Mouse (Mus musculus): ENCODE data around the gene Proser1.

Gene Proser1

DNA sequence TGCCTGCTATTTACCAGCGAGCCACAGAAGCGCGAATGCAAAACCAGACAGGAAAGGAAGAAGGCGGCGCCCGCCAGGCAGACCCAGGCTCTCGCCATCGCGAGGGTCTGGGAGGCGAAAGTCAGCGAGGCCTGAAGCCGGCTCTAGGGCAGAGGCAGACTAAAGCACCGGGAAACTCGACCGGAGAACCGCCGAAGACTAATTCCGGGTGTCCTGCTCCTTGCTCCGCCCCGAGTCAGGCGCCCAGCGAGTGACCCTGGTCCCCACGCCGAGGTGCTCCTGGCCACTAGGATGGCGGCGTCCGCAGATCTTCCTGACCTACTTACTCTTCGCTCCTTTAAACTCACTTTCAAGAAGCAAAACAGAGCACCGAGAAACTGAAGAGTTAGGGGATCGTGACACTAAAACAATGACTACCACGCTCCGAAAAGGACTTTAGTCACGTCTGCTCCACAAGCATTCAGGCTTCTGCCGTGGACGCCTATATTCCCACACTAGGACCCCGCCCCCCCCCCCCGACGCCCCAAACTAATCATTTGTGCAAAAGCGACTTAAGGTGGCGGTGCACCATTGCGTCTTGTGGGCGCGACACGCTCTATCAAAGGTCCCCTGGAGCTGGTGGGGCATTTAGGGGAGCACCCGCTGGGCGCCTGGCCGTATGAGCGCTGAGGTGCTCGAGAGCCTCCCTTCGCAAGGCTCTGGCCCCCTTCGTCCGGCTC lies at the start of gene Proser1, which contains the start of gene Nhlrc3:
Gene Proser1 (plus strand): TSS at position 621 of the 719 bp plus-strand sequence.
Gene Nhlrc3 (minus strand): TSS at position 287 of the 719 bp plus-strand sequence.
- peak; percentile 96 for DNase-seq (ENCODE audit: low read depth, low spot score)

DNA sequence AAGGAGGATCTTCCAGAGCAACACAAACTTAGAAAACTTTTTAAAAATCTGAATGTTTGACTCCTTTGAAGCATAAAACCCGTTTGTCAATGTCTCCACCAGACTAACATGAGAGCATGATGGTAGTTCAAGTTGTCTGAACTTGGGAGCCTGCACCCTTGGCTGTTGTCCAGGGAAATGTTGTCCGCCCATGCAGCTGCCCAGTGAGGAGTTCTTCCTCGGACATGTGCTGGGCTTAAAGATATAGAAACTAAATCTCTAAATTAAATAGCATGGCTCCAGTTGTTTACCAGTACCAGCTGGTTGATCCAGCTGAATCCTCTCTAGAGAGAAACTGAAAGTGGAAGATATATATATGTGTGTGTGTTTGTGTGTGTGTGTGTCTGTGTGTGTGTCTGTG lies 49.5 kb upstream of the Proser1 start:
- DNase-seq (ENCODE audit: low read depth, low spot score), result no peak

DNA sequence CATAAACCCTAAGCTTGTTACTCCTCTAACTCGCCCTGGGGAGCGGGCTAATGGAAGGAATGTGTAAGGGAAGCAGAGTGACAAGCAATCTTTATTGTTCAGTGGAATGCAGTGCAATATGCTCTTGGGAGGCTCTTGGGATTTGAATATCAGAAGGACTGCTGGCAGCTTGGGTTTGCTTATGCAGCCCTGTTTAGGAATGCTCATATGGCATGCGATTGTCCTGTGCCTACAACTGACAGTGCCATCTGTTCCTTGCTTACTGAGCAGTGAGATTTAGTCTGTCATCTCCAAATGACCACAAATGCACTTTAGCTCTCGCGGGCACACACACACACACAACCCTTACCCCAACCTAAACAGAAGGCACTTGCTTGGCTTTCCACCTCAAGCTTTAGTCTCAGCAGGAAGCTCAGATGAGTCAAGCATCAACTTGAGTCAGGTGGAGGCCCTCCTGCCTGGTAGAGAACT lies 47.4 kb upstream of the Proser1 start:
- no peak for DNase-seq (ENCODE audit: low read depth, low spot score)

DNA sequence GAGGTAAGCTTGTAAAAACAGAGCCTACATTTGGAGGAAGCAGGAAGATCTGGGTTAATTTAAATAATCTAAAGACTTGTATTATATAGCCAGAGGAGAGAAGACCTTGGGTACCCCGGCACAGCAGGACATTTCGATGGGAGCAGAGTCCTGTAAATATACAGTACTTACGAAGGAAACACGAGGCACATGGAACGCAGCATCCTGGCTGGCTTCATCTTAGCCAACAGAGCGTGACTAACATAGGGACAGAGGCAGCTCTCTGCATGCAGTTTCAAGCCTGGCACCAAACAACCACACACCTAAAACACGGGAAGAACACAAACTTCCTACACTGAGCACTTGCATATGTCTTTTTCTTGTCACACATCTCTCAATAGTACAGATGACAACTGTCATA lies 45.8 kb upstream of the Proser1 start:
- DNase-seq (ENCODE audit: low read depth, low spot score), result no peak

DNA sequence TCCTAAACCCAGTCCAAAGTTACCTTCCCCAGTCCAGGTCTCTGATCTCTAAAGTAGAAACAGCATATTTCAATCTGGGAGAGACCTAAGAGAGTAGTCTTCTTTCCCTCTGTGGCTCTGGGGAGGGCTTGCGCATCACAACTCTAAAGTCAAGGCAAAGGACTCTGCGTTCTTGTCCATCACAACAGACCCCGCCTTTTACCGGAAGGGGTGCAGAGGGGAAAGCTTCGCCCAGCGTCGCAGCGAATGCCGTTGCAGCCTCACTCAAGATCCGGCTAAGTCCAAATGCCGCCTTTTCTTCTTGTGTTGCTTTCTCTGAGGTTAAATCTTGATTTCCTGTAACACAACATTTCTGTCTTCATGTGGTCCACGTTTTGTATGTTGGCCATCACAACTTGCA lies 41.8 kb upstream of the Proser1 start:
- no peak for DNase-seq (ENCODE audit: low read depth, low spot score)

DNA sequence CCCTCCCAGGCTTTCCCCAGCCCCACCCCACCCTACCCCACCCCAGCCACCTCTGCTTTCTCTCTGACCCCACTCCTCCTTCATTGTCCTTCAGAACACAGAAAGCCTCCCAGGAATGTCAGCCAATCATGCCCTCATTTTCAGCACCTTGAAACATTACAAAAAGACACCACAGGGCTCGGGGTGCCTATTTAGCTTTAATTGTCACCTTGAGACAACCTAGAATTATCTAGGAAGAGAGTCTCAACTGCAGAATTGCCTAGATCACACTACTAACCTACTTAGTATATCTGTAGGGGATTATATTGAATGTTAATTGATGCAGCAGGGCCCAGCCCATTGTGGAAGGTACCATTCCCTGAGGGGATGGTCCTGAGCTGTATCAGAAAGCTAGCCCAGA lies 40.8 kb upstream of the Proser1 start:
- no peak for DNase-seq (ENCODE audit: low read depth, low spot score)

DNA sequence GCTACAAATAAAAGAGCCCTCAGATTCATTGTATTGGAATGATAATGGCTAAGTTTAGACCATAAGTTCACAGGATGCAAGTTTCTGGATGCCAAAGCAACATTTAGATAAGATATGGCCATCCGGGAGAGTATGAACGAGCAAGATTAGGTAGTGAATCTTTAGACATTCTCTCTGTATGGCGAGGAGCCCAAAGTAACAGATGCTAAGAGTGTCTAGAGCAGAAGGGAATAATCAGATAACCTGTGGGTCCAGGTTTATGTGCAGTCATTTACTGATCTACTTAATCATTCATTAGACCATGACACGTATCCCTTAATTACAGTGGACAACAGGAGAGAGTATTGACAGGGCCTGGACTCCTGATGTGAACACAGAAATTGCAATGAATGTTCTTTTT lies 39.9 kb upstream of the Proser1 start:
- DNase-seq (ENCODE audit: low read depth, low spot score), result no peak

DNA sequence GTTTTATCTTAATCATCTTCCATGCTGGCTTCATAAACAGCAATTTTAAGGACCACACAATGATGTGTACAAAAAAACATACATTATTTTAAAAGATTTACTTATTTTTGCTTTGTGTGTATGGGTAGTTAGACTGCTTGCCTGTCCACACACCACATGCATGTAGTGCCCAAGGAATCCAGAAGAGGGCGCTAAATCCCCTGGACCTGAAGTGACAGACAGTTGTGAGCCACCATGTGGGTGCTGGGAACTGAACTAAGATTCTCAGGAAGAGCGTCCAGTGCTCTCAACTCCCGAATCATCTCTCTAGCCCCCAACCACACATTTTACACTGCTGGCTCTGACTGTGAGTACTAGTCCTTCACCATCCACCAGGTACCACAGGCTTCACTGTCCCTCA lies 28.9 kb upstream of the Proser1 start:
- DNase-seq (ENCODE audit: low read depth, low spot score), result no peak

DNA sequence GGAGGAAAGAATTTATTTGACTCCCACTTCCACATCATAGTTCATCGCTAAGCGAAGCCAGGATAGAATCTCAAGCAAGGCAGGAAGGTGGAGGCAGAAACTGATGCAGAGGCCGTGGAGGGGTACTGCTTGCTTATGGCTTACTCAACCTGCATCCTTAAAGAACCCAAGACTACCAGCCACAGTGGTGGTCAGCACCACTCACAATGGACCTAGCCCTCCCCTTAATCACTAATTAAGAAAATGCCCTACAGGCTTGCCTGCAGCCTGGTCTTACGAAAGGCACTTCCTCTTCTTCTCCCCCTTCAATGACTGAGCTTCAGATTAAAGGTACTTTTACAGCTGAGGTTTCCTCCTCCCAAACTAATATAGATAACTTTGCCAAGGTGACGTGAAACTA lies 26.9 kb upstream of the Proser1 start:
- no peak for DNase-seq (ENCODE audit: low read depth, low spot score)

DNA sequence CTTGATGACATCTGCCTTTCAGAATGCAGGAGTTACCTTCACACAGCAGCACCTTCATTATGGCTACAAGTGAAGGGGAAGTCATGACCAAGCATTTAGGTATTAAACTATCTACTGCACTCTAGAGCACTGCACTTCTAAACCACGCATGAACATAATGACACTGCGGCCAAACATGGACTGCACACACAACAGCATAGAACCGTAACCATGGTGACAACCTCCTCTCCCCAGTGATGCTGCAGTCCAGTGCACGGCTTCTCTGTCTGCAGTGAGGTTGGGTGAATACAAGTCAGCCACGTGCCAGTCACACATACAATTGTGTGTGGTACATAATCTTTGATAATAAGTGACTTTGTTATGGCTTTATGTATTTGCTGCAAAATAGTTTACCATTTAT lies 17.9 kb upstream of the Proser1 start:
- DNase-seq (ENCODE audit: low read depth, low spot score), result no peak

DNA sequence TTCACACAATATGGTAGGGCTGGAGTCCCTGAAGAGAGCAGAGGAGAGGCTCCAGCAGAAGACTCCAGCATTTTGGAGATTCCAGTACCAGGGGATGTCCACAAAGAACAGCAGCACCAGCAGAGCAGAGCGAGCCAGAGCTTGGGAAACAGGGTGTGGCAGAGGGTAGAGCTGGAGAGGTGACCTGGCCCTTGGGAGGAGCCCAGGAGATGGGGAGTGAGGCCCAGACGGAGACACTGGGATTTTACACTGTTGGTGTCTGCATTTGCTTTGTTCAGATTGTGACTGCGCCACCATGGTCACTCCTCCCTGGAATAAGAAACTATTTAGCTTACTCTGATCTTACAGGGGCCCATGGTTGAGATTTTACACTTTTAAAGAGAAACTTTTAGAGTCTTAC lies 16.7 kb upstream of the Proser1 start:
- no peak for DNase-seq (ENCODE audit: low read depth, low spot score)

DNA sequence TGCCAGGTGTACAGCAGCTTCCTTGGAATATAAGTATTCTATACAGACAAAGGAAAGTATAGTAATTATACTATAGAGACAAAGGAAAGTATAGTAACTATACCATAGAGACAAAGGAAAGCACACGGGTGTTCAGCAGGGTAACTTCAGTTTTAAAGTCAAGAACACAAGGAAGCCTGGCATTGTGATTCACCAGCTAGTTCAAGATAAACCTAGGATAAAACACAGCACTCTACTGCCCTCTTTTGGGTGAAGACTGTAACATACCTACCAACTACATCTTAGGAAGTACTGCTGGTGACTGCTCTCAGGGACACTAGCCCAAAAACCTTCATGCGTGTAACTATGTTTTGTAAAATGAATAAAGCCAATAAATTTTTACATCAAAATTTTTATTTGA lies 15.3 kb upstream of the Proser1 start:
- DNase-seq (ENCODE audit: low read depth, low spot score), result peak; percentile 62

DNA sequence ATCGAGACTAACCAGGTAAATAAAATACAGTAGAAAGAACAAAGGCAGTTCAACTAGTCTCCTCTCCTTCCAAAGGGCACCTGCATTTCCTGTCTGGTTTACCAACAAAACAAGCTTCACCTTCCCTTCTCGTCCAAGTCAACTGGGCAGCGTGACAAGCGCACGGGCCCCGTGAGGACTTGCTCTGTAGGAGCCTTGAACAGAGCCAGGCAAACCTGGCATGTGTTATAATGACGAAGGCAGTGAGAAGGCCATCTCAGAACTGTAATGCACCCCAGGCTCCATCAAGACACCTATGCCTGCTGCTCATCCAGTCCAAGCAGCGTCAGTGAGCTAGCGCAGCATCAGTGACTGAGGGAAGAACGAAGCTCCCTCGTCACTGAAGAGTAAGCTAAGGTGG lies 12.8 kb upstream of the Proser1 start:
- DNase-seq (ENCODE audit: low read depth, low spot score), result no peak

DNA sequence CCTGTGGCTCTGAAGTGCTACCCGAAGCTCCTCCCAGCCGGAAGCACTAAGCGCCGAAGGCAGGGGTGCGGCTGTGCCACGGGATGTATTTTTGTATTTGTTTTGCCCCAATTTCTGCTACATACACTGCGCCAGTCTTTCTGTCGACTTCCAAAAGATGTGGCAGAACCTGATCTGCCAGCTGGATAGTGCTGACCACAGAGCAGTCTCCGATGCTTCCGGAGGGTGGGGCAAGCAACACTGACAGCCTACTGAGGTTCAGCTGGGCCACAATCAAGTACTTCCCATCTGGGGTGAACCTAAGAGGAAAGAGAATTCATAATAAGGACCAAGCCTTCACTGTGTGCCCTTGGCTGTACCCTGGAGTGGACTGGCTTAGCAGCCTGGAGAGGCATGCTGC lies 11.1 kb upstream of the Proser1 start:
- no peak for DNase-seq (ENCODE audit: low read depth, low spot score)

DNA sequence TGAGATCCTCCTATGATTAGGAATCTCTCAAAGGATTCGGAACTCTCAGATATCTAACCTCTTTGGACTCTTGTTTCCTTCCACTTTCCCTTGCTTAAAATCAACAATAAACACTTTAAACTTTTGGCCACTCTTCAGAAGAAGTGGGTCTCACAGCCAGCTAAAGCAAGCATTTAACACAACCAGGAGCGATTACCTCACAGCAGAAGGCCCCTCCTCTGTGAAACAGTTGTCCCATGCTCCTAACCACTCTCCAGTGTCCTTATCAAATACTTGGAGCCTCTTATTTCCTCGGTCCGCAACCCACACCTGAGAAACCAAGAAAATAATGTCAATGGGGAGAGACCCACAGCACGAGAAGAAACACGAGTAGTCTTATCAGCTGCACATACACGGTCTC lies 10.1 kb upstream of the Proser1 start:
- DNase-seq (ENCODE audit: low read depth, low spot score), result no peak

DNA sequence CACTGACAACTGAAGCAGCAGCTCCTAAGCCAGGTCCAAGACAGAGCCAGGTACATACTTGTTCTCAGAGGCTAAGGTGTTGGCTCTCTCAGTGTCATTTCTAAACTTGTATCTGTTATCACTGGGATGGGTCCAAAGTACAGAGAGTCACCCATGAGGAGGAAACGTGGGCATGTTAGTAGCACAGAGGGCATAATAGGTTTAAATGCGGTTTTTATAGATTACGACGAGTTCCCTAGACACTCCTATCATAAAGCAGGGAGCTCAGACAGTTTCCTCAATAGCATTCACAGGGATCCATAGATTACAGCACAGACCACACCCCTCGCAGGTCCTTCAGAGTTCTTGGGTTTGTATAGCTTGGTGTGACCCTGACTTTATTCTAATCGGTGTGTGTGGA lies 9.5 kb upstream of the Proser1 start:
- no peak for DNase-seq (ENCODE audit: low read depth, low spot score)

DNA sequence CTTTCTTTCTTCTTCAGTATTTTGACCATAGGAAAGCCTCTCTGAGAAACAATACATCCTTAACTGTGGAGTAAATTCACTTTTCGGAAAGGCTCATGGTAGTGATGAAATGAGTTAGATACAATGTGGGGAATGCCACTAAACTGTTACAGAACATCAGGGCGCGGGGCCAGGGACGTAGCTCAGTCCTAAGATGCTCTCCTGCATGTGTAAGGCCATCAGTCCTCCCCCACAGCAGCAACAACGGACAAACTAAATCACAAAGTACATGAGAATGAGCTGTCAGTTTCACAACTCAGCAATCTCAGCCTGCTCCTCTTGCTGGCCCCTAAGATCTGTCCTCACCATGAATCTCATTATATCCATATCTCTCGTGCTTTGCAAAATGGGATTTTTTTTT lies 8.9 kb upstream of the Proser1 start:
- DNase-seq (ENCODE audit: low read depth, low spot score), result no peak

DNA sequence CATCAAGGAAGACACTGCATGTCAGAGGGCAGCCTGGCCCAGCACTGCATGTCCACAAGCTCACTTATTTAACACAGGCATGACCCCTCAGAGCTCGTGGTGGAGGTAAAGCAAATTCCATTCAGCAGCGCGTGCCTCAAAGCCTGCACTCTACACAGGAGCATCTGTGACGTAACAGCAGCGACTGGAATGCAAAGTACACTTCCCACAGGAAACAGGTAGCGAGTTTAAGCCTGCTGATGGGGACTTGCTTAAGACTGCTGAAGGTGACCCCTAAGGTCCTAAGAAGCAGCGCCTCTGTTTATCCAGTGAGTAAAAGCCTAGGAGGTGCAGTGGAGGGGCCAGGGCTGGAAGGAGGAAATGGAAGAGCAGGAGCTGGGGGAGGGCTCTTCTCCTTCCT lies 8.5 kb upstream of the Proser1 start:
- DNase-seq (ENCODE audit: low read depth, low spot score), result no peak

DNA sequence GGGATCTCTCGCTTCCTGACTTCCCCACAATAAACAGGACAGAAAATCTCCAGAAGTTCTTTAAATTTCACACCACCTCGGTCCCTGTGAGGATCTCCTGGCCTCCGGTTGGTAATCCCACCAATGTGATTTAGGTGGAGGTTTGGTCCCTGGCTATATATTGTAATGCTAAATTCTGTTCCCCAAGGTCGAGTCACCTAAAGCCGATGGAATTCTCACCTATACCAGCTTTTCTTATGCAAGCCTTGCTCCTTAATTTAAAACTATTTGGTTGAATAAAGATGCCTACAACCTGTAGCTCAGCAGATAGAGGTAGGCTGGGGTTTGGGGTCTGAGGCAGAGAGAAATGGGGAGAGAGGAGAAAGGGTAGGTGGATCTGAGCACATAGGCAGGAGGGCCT lies 5.7 kb upstream of the Proser1 start:
- DNase-seq (ENCODE audit: low read depth, low spot score), result no peak

DNA sequence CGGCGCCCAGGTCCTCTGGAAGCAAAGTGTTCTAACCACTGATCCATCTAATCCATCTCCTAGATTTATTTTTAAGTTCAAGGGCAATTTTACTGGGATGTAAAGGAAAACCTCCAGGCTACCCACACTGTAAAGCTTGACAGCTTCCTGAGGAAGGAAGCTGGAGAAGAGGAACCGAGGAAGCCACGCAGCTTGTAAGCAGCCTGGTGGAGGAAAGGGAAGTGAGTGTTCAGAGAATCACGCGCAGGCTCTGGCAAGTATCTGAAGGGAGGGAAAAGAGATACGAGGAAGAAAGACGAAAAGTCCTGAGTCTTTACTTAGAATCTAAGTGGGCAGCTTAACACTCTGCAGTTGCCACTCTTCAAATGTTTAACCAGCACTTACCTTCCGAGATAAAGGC lies 3.4 kb upstream of the Proser1 start:
- no peak for DNase-seq (ENCODE audit: low read depth, low spot score)

DNA sequence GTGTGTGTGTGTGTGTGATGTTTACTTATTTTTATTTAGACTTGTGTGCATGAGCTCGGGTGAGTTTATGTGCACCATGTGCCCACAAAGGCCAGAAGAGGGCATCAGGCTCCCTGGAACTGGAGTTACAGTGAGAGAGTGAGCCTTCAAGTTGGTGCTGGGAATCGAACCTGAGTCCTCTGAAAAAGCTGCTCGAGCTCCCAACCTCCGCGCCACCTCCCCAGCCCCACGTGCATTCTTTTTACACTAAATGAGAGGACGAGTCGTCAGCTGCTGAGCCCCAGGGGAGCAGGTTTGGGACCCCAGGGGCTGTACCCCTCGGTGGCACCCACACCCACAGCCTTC lies 793 bp upstream of the Proser1 start:
- DNase-seq (ENCODE audit: low read depth, low spot score), result no peak

DNA sequence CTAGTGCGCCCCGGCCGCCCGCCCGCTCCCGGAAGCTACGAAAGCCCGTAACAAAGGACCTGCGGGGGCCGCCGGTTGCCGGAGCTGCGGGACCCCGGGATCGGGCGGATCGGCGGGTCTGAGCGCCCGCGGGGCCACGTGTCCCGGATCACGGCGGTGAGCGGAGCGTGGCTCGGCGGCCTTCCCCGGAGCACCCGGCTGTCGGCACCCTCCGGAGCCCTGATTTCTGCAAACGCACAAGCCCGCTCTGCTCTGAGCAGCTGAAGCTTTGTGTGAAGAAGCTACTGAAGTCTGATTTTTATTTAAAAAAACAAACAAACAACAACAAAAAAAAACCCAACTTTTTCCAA lies 274 bp downstream of the Proser1 start:
- no peak for DNase-seq (ENCODE audit: low read depth, low spot score)

DNA sequence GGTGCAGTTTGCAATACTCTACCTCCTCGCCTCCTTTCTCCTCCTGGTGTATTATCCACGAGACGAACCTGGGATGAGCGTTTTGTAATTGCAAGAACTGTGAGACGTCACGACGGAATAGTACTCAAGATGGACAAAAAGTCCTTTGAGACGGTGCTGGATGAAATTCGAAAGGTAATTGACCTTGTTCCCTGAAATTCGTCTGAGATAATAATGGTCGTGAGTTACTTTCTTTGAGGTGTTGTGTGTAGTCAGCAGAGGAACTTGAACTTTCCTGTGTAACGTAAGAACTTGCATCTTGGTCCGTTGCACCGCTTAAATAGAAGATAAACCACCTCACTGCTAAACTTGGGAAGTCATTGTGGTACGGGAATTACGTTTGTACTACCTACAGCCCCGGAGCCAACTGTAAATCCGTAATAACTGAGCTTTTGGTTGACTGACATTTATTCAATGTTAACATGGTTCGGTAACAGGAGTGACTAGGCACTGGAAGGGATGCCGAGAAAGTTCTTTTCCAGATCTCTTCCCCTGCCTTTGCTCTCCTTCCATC lies 756 bp downstream of the Proser1 start:
- peak; percentile 26 for DNase-seq (ENCODE audit: low read depth, low spot score)

DNA sequence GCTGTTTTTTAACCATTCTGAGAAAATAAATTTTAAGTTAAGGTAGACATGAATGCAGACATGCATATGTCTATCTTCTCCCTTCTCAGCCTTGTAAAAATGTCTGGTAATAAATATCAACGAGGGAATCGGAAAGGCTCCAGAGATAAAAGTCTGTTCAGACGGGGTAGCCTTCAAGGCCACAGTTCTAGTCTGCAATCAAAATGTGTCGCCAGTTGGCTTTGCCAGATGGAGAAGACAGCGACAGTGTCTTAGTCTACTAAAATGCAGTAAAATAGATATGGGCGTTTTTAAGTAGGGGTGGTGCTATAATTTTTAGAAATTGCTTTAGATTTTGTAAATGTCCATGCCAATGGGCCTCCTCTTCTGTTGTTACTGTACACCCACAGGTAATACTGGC lies 1.9 kb downstream of the Proser1 start:
- no peak for DNase-seq (ENCODE audit: low read depth, low spot score)

Measured in CD4-positive helper T cell, adult 2 months (primary cell).